Mouse (Mus musculus) lung, postnatal 14 days (tissue): Measurements from ENCODE around the gene Fbxw4.
"Not testable (repeated sequence)": the region's sequence is repeated elsewhere in the genome, so short reads cannot be mapped to it uniquely, and the experiment has no call there.

Experiments
- DNase-seq: peaks from one replicate; pipeline ENCODE4 v3.0.0; 2021

Gene Fbxw4

DNA sequence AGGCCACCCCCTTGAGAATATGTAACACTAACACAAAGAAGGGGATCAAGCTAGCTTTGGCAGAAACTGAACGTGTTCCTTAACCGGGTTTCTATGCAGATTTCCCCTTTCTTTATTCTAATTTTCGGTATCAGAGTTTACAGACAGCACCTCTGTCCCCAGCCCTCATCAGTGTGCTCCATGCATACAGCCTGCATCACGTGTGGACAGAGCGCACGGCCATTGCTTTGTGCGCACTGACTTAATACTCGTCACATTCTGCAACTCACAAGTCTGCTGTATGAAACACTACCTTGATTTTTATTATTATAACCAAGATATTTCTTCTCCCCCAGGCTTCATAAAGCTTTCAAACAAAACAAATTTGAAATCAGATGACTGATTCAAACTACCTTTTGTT lies 4.2 kb downstream of the Fbxw4 start:
- no peak for DNase-seq

DNA sequence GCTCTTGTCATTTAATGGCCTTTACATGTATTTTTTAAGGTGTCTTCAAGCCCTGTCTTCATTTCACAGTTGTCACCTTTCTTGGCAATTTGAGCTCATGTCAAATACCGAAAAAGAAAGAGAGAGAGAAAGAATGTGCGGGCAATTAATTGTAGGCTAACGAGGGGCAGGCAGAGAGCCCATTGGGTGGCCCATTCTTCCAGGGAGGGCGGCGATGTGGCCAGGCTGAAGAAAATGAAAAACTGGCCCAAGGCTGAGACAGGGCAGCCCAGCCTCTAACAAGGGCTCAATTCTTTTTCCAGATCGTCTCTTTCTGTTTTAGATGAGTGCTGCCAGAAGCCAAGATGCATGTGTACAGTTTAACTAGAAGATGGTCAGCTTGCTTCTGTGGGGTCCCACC lies 6.1 kb downstream of the Fbxw4 start:
- DNase-seq = no peak

DNA sequence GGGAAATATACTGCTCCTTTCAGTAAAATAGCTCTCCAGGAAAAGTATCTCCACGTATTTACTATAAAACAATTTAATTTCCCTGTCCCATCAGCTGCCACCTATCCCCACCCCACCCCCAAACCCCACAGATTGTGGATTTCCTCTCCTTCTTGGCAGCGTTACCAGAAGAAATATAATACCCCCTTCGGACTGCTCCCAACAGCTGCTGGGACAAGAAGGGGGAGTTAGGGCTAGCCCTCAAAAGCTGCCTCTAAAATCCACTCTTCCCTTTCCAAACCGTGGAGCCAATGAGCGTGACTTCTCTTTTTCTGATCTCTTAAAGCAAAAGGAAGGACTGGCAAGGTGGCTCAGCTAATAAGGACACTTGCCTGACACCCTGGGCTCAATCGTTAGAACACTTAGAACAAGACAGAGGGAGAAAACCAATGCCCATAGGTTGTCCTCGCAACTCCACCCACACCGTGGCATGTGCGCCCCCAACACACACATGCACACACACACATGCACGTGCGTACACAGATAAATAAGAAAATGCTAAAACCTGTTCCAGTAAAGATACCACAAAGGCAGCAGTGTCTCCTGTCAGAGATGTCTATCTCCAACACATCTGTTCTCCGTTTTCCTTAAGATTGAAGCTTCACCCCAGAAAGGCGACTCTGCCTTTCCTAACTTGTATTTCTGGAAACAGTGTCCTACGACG lies 7.7 kb downstream of the Fbxw4 start:
- DNase-seq = no peak

DNA sequence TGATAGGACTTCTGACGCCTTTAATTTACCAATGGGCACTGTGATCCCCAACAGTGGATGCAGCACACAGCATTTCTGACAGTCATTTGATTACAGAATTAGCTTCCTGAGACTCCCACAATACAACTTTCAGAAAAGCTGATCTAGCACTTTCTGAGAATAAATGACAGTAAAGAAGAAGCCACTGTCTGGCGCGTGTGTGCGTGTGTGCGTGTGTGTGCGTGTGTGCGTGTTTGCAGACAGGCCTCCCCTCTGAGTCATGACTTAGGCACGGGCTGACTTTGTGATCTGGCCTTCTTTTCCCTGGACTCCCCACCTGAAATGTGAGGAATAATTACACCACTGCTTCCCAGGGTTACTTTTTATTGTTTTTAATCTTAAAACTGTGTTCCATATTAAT lies 8.6 kb downstream of the Fbxw4 start:
- no peak for DNase-seq

DNA sequence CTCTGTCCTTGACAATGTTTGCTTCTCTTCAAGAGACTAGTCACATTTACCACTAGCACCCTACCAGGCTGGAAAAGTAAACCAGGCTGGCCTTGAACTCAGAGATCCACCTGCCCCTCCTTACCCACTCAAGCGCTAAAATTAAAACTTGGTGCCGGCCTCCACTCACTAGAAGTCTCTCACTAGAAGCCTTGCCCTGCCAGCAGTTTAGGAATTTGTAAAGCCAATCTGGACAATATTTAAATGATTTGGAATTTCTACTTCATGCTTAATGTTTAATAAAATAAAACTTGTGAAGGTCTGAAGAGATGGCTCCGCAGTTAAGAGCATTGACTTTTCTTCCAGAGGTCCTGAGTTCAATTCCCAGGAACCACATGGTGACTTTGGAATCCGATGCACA lies 10.3 kb downstream of the Fbxw4 start:
- DNase-seq = no peak

DNA sequence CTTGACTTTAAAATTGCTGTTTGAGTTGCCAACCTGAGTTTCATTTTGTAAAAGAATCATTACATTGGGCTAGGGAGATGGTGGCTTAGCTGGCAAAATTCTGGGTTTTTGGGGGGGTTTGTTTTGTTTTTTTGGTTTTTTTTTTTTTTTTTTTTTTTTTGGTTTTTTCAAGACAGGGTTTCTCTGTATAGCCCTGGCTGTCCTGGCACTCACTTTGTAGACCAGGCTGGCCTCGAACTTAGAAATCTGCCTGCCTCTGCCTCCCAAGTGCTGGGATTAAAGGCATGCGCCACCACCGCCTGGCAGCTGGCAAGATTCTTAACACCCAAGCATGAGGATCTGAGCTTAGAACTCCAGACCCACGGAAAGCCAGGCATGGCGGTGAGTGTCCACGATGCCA lies 11.6 kb downstream of the Fbxw4 start:
- DNase-seq = not testable (repeated sequence)

DNA sequence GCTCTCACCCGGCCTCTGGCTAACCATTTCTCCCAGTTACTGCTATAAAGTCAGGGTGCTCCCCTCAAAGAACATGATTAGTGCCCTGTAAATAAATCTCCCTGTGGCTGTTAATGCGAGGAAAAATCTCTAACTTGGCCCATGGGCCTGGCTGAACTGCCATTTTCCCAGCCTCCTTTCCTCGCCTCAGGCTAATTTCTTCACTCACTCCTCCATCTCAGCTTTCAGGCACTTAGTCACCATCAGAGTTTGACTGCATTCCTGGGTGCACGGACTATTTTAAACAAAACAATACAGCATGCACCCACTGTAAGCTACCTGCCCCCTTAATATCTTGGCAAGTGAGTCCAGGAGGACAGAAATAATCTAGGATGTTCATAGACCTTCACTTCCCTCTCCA lies 13.2 kb downstream of the Fbxw4 start:
- DNase-seq = no peak

DNA sequence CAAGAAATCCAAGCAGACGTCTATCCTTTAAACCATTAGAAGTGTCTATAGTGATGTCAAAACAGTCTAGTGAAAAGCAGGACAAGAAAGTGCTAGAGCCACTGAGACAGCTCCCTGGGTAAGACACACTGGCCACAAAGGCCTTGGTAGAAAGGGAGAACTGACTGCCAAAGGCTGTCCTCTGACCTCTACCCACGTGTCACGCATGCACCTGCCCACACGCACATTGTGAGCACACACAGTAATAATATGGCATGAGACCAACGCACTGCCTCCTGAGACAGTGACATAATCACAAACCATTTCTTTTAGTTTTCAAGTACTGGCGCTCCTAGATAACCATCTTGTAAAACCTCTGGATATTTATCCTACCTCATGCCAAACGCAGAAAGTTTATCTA lies 19.4 kb downstream of the Fbxw4 start:
- DNase-seq = no peak

DNA sequence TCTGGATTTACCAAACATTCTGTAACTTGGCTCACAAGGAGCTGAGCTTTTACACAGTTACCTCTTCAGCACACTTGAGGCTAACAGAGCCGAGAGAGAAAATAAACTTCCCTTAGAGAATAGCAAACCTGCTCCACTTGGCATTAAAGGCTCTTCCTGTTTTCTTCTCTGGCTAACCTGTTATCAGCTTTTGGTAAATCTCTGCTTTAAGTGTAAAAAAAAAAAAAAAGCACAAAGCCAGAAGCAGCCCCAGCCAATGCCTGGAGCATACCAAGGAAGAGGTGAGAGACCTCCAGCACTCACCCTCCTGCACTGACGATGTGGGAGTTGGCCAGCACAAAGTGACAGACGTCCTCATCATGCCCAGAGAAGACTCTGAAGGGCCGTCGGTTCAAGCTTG lies 24.2 kb downstream of the Fbxw4 start:
- no peak for DNase-seq

DNA sequence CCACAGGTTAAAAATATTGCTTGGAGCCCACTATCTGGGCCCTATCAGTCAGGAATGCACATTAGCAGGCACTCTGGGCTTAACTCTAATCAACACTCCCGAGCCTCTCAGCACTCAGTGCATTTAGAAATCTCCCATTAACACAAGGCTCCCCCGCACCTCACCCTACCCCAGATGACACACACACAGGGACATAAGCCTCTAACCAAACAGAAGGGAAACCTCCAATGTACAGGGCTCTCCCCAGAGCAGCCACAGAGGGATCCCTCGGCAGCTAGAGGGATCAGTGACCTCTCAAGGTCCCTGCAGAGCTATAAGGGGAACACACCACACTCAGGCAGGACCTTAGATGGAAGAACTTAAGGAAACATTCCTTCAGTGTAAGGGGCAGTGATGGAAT lies 28.5 kb downstream of the Fbxw4 start:
- no peak for DNase-seq

DNA sequence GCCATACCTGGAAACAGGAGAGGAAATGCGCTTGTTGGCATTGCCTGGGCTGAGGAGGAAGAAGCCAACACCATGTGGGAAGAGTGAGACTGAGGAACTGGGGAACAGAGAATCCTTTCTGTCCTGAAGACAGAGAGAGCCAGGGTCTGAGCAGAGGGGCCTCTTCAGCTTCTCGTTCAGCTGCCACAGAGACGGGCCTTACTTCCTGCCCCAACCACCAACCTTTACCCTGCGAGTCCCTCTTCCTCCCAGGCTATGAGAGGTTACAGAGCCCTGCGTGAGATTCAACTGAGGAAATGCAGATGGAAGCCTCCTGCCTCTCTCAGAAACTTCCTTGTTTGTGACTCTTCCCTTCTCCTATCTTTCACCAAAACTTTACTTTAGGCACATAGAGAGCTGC lies 29.2 kb downstream of the Fbxw4 start:
- DNase-seq = no peak

DNA sequence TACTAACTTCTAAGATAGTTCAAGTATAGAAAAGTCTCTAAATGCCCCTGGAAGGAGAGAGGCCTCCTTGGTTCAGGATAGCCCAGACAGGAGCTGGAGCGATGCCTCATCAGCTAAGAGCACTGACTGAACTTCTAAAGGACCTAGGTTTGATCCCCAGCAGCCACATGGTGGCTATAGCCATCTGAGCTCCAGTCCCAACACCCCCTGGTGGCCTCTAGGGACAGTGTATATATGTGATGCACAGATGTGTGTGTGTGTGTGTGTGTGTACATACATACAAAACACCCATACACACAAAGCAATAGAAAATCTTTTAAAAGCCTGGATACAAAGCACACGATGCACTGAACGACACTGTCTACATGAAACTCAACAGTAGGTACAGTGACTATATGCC lies 30.9 kb downstream of the Fbxw4 start:
- peak; percentile 33 for DNase-seq

DNA sequence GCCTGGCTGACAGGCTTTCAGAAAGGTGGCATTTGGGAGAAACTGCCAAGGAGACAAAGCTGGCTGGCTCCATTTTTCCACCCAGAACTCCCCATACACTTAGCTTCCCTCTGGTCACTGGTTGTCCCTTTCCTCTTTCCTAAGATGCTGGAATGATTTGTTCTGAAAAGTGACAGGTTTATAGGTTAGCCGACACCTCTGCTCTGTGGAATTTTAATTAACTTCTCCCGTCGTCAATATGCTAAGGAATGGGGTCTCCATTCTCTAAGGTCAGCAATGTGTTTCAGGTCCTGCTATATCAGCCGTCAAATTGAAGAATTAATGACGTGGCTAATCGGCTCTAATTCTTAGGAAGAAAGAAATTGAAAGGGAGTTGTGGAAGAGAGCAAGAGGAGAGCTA lies 31.5 kb downstream of the Fbxw4 start:
- DNase-seq = no peak

DNA sequence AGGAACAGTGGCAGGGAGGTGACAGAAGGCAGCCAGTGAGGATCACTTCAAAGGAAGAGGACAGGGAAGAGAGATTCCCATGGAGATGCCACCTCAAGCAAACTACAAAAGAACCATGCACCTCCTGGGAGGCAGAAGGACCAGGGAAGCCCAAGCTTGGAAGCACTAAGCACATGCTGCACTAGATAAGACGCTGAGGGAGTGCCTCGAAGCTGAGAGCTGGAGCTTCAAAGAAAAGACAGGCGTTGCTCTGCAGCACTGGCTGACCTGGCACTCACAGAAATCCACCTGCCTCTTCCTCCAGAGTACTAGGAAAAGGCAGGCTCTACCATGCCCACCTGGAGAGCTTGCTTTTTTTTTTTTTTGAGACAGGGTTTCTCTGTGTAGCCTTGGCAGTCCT lies 33.1 kb downstream of the Fbxw4 start:
- DNase-seq = no peak

DNA sequence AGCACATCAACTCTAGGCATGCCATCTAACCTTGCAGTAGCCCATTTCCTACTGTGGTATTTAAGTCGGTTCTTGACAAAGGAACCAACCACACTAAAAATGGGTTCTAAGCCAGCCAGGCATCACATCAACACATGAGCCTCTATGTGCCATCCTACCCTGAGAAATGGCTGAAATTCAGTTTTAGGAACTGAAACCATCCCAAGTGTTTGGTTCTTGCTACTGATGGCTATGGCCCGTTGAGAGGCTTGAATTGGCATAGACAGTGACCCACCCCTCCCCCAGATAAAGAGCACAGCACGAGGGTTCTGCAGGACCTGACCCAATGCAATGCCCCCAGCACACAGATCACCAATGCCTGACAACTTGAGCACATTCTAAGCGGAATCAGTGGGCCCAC lies 36.4 kb downstream of the Fbxw4 start:
- no peak for DNase-seq

DNA sequence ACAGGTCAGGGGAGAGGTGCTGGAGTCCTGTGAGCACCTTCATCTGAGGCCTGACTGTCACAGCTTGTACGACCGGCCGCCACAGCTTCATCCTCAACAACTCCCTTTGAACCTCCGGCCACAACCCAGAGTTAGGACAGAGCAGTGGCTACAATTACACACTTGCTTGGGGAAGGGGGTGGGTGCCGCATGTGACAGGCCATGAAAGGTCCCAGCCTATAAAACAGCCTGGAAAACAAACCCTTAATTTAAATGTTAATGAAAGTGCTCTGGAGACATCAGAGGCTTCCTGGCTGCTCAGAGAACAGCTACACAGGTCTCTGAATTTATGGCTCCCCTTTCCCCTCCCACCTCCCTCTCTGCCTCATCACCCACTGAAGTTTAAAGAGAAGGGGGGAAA lies 38.0 kb downstream of the Fbxw4 start:
- DNase-seq = no peak

DNA sequence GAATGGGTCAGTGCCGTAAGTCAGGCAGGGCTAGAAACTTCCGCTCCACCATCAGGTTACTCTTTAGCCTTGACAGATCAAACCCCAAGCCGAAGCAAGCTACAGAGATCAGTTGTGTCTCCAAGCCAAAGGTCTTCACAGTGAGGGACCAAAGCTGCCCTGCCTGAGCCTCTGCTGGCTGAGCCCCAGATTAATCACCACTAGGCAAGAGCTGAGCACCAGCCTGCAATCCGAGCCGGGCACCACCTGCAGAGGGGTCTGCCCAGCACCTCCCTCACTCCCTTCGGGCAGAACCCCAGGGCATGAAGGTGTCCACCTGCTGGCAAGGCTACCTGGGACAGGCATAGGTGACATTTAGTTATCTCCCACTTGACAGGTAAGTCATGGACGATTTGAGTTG lies 39.1 kb downstream of the Fbxw4 start:
- DNase-seq = no peak

DNA sequence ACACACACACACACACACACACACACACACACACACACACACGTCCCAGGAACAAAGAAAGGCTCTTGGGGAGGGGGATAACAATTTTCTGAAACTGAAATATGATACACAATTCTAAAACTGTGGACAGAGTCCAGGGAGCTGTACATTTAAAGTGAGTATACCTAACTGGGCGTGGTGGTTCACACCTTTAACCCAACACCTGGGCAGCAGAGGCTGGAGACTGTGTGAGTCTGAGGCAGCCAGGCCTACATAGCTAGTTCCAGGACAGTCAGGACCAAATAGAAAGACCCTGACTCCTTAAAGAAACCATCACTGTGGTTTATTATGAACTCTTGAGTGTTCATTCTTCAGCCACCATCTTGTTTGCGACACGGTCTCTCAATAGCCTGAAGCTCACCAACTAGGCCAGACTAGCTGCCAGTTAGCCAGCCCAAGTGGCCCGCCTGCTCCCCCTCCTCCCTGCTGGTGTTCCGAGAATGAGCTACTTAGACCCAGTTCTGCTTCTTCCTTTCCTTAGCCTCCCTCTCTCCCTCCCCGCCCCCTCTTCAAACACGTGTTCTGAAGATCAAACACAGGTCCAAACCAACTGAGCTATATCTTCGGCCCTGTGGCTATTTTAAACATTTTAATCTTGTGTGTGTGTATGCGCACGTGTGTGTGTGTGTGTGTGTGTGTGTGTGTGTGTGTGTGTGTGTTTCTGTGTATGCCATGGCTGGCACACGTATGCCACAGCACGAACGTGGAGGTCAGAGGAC lies 40.2 kb downstream of the Fbxw4 start:
- DNase-seq = no peak

DNA sequence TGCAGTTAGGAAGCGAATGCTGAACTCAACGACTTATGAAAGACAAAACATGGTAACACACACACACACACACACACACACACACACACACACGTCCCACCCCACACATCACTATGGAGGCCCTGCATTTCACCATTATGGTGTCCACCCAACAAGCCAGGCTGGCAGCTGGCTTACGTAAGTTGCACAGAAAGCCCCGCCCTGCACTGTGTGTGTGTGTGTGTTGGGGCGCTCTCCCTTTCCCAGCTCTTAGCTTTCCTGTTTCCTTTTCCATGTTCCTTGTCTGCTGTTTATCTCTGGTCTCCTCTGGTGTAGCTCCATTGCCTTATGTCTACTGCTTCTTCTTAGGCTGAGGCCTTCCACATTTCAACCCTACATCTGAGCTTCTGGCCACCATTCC lies 41.9 kb downstream of the Fbxw4 start:
- peak; percentile 23 for DNase-seq

DNA sequence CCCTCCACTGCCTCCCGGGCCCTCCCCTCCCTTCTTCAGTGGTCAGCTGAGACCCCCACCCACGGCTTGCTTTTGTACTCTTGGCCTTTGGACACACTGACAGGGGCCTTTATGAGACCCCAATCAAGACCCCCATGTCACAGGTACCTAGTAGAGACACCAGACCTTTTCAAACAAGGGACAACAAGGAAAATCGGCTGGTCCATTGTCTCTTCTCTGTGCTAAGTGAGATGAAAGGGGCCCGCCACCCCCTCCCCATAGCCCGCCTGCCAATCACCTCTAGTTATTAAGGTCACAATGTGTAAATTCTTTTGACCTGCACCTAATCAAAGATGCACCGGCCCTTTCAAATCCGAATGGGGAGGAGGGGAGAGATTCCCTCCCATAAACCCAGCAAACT lies 43.4 kb downstream of the Fbxw4 start:
- DNase-seq = no peak

DNA sequence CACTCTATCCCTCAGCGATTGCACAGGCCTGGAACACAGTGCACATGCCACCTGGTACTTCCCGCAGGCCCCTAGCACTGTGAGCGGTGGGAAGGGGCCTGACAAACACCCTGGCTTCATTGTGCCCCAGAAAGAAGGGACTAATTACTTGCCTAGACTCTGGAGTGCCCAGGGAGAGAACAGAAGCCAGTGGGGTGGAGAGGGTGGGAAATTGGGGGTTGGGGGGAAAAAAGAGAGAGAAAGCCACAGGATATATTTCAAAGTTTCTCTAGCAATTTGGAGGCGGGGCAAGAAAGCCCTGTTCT lies 43.9 kb downstream of the Fbxw4 start:
- DNase-seq = no peak

DNA sequence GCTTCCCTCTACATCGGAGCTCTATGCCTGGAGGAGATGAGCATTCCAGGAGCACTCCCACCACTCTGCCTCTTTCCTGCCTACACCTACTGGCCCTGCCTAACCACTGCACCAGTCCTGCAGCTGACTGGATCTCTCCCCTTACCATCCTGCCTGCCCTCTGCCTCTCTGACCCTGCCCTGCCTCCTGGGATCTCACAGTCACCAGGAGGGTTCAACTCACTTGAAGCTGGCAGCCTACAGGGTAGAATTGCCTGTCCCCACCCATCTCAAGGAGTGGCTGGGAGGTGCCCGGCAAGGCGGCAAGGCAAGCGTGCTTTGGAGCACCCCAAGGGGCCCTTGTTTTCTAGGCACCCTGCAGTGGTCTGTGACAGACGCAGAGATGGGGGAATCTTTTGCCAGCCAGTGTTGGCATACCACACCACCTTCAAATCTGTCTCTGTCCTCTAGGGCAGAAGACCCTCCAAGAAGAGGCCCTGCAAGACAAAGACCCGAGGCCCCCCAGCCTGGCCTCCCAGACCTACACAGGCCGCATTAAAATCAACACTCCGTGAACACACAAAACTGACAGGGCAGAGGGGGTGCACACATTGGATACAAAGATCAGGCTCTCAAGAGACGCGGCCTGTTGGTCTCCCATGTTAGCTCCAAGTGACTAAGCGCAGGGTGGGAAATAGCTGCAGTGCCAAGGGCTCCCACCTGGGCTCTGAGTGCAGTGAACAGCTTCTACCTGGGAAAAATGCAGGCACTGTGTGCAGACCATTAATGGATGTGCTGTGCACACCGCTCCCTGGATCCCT lies 44.5 kb downstream of the Fbxw4 start:
- DNase-seq = no peak

DNA sequence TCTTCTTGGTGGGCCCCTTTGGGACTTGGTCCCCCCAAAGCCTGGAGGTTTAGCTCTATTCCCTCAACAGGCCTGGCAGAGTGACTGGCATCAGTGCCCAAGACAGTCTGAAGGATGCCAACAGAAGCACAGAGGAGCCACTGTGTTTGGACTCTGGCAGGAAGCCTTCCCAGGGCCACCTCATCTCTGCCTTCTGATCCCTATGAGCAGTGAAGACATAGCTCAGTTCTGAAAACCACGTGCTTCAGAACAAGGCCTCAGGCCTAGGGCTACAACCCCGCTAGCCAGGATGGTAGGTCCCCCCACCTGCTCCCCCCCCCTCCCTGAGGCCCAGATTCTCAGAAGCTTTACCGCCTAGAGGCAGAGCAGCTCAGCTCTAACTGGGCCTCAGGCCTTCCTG lies 45.2 kb downstream of the Fbxw4 start:
- DNase-seq = no peak

DNA sequence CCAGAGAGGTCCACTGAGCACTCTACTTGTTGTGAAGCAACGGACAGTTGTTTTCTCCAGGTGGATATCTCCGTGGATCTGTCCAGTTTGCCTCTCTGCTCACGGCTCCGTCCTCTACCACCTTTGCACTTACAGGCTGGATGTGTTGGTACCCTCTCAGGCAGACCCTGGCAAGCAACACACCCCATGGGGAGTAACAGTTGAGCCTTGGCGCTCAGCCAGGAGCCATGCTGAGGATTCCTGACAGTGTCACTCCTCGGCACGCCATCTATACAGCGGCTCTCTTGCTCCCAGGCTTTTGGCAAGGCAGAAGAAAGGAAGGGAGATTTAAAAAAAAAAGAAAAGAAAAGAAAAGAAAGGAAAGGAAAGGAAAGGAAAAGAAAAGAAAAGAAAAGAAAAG lies 45.7 kb downstream of the Fbxw4 start:
- DNase-seq = no peak
